Mouse (Mus musculus) thymus, adult 2 months (tissue): Measurements from ENCODE around the gene Olfr1418. TPM values are rescaled to one million over a fixed set of nuclear protein-coding genes. Genes with fewer than 3 reads are reported as not detected.
"Not testable (repeated sequence)": the region's sequence is repeated elsewhere in the genome, so short reads cannot be mapped to it uniquely, and the experiment has no call there.

Experiments used
- DNase-seq: peaks from one replicate; pipeline ENCODE4 v3.0.0; 2021
- H3K27ac ChIP-seq: fragments of 200-500 bp; 2 replicates; pipeline ENCODE4 v1.5.1; 2012; ENCODE audit warnings: low read length, control low read depth; ENCODE audit not compliant: control insufficient read depth, insufficient read depth
- H3K27me3 ChIP-seq: fragments of 200-500 bp; 2 replicates; pipeline ENCODE4 v1.6.1; 2012; ENCODE audit warnings: mild to moderate bottlenecking, low read length, moderate library complexity, mixed read lengths; ENCODE audit not compliant: control insufficient read depth, insufficient read depth
- H3K36me3 ChIP-seq: fragments of 200-500 bp; 2 replicates; pipeline ENCODE4 v1.6.1; 2012; ENCODE audit warnings: mild to moderate bottlenecking, low read length, moderate library complexity; ENCODE audit not compliant: control insufficient read depth, insufficient read depth
- H3K4me1 ChIP-seq: fragments of 200-500 bp; replicated peaks from 2 replicates; pipeline ENCODE4 v1.6.1; 2012; ENCODE audit warnings: low read length; ENCODE audit not compliant: control insufficient read depth, insufficient read depth
- H3K4me3 ChIP-seq: fragments of 200-500 bp; 2 replicates; pipeline ENCODE4 v1.5.1; 2012; ENCODE audit warnings: mild to moderate bottlenecking, low read length, control low read depth, moderate library complexity; ENCODE audit not compliant: control insufficient read depth, insufficient read depth
- CTCF ChIP-seq: fragments of 200-500 bp; IDR thresholded peaks from 2 replicates; pipeline ENCODE4 v1.5.1; 2012; ENCODE audit warnings: mild to moderate bottlenecking, control low read depth, low read length, moderate library complexity, borderline replicate concordance; ENCODE audit not compliant: control insufficient read depth, poor library complexity, insufficient read depth; ENCODE audit errors: extremely low read depth
- POLR2A ChIP-seq: fragments of 200-500 bp; IDR thresholded peaks from 2 replicates; pipeline ENCODE4 v1.6.1; 2012; ENCODE audit warnings: mild to moderate bottlenecking, low read length, control low read depth, moderate library complexity; ENCODE audit not compliant: control insufficient read depth, poor library complexity, insufficient read depth; ENCODE audit errors: extremely low read depth
- WGBS: fragments of 180-500 bp; shearing (Covaris S2); methylation state at CpG from one replicate; pipeline ENCODE4 v1.1.7; 2018; 5-methylcytosine and 5-hydroxymethylcytosine counted together
- polyA plus RNA-seq: library from polyadenylated mRNA; depleted of rRNA; stranded (reverse); fragments of >200 nt; gene quantifications from 2 replicates; pipeline ENCODE4 v1.2.3, GENCODE M21; 2012; rRNA removed

The Olfr1418 gene
- not detected in 2 replicates for polyA plus RNA-seq

DNA sequence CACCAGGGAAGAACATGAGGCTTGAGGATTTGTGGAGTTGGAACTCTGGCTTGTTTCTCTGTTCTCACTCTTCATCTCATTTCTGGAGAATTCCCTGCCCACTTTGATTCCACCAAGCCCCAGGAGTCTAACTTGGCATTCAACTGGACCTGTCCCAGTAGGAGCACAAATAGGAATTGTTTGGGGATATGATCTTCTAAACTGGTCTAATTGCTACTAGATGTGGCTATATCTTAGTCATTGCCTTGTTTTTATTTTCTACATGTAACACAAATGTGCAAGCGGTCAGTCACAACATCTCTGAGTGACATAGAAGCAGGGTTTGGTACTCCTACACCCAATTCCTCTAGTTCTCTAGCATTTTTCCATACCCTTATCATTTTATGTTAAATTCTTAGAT is at the start of gene Olfr1418:
Gene Olfr1418 (minus strand): TSS at position 101 of the 400 bp plus-strand sequence.
- TF ChIP-seq CTCF, result no peak
- TF ChIP-seq POLR2A, result no peak
- no peaks in the 10 kb centered on the region for H3K36me3 ChIP-seq
- no peak within 1 kb of the TSS for H3K4me3 ChIP-seq
- no peak within 1 kb of the TSS for H3K27ac ChIP-seq
- H3K4me1 ChIP-seq, result no peaks in the 10 kb centered on the region
- H3K27me3 ChIP-seq, result no peaks in the 10 kb centered on the region
- DNase-seq, result no peak
- WGBS, result 93% methylated on average over 1 of the region's 1 CpGs

DNA sequence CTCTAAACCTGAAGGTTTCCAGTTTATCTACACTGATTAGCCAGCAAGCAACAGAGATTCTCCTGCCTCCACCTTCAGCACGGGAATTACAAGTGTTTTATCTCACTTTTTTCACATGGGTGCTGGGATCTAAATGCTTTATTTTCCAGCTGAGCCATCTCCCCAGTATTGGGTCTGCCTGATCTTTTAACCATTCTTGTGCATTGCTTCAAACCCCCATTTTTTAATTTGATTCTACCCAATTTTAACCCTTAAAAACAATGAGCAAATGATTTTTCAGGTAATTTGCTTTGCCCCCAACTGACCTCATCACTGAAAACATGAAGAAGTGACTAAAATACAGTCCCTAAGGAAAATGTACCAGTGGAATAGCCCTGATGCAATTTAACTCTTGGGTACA is 25.4 kb upstream of the Olfr1418 start, which contains the start of gene Olfr1420:
Gene Olfr1420 (plus strand): TSS at position 301 of the 400 bp plus-strand sequence.
- H3K36me3 ChIP-seq, result no peaks in the 10 kb centered on the region
- no peak within 1 kb of the TSS for H3K4me3 ChIP-seq
- H3K27ac ChIP-seq, result no peak within 1 kb of the TSS
- H3K27me3 ChIP-seq, result no peaks in the 10 kb centered on the region
- no peak for TF ChIP-seq POLR2A
- DNase-seq, result no peak
- WGBS, result 56% methylated on average over 1 of the region's 1 CpGs
- no peaks in the 10 kb centered on the region for H3K4me1 ChIP-seq

DNA sequence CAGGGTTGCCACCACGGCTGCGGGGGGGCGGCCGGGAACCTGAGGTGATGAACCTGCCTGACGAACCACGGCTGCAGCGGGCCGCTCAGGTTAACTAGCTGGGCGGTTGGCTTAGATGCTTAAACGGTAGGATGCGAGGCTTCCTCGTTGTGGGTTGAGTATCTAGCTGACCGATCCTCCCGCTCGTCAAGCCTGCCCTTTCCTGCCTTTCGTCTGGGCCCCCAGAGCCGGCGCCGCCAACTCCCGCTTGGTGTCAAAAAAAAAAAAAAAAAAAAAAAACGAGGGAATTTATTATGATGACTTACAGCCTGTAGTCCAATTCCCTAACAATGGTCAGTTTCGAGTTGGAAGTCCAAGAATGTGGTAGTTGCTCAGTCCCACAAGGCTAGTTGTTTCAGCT is 17.5 kb upstream of the Olfr1418 start:
- 83% methylated on average over 22 of the region's 22 CpGs for WGBS
- not testable (repeated sequence) for H3K27ac ChIP-seq, H3K36me3 ChIP-seq, H3K4me3 ChIP-seq, DNase-seq, H3K27me3 ChIP-seq, H3K4me1 ChIP-seq

DNA sequence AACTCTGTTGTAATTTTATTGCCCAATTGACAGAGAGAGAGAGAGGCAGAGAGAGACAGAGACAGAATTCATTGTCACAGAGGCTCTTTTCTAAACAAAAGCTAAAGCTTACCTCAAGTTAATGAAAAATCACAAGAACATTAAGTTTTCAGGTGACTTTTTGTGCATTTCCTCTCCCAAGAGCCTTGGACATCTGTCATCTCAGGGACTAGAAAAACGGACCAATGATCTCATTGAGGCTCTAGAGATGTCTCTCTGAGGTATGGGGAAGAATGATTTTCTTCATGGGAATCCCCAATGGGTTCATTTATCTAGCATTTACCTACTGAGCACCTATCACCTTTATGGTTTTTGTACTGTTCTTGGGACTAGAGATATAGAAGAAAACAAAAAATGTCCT is 14.1 kb upstream of the Olfr1418 start, which contains the start of gene Olfr1419:
Gene Olfr1419 (minus strand): TSS at position 101 of the 400 bp plus-strand sequence.
- Histone ChIP-seq H3K27ac (no peak within 1 kb of the TSS), H3K4me1 (no peaks in the 10 kb centered on the region), H3K4me3 (no peak within 1 kb of the TSS), H3K27me3 (no peaks in the 10 kb centered on the region), H3K36me3 (no peaks in the 10 kb centered on the region)
- TF ChIP-seq POLR2A, result no peak
- no peak for TF ChIP-seq CTCF
- WGBS, result 70% methylated on average over 1 of the region's 1 CpGs
- no peak for DNase-seq

DNA sequence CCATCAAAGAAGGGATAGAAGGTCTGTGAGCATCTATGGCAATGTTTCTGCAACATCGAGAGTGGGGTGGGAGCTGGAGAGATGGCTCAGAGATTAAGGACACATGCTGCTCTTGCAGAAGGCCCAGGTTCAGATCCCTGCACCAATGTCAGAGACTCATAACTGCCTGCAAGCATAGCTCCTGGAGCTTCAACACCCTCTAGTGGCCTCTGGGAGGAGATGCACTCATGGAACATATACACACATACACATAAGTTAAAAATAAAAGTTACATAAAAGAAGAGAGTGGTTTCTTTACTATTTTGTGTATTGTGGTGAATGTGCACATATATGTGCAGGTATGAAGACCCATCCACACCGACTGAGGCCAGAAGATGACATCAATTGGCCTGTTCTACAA is 7.0 kb upstream of the Olfr1418 start:
- DNase-seq, result no peak
- Histone ChIP-seq H3K27me3 (no peaks in the 10 kb centered on the region), H3K36me3 (no peaks in the 10 kb centered on the region), H3K4me3 (no peak overlapping the region), H3K4me1 (no peaks in the 10 kb centered on the region), H3K27ac (no peak overlapping the region)
- 88% methylated on average over 2 of the region's 2 CpGs for WGBS
- TF ChIP-seq CTCF (no peak), POLR2A (no peak)

DNA sequence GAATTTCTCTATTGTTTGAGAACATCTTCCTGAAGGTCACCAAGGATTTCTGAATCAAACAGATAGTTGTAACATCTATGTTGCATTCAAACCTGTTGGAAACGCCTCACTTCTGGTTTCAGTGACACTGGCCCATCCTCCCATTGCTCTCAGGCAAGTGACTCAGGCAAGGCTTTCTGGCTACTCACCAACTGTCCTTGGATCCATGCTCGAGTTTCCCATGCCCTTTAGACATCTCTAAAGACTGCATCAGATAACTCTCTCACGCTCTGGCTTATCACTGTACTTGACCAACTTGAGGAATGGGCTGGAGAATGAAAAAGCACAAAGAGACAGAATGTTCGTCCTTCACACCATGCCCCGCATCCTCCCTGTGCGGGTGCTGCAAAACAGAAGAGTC is 4.4 kb downstream of the Olfr1418 start:
- Histone ChIP-seq H3K4me1 (no peaks in the 10 kb centered on the region), H3K36me3 (no peaks in the 10 kb centered on the region), H3K27me3 (no peaks in the 10 kb centered on the region), H3K27ac (no peak overlapping the region), H3K4me3 (no peak overlapping the region)
- 89% methylated on average over 6 of the region's 6 CpGs for WGBS
- DNase-seq, result no peak
- no peak for TF ChIP-seq POLR2A
- no peak for TF ChIP-seq CTCF

DNA sequence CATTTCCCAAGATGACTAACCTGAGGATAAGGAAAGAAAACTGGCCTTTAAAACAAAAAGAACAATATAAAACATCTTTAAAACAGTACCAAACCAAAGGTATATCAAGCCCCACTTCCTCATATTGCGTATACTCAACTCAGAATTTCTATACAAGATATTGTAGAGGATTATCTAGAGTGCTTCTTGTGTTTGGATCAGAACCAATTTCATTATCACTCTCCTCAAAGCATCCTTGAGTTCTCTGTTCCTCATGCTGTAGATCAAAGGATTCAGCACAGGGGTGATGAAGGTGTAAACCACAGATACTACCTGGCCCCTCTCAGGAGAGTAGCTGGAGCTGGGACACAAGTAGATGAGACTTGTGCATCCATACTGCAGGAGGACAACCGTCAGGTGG is 6.0 kb downstream of the Olfr1418 start:
- no peak overlapping the region for H3K27ac ChIP-seq
- WGBS, result 95% methylated on average over 2 of the region's 2 CpGs
- TF ChIP-seq POLR2A, result no peak
- no peak for TF ChIP-seq CTCF
- H3K4me3 ChIP-seq, result no peak overlapping the region
- H3K27me3 ChIP-seq, result no peaks in the 10 kb centered on the region
- H3K36me3 ChIP-seq, result no peaks in the 10 kb centered on the region
- no peak for DNase-seq
- no peaks in the 10 kb centered on the region for H3K4me1 ChIP-seq
